Mouse (Mus musculus) WW6 (cell line): ENCODE measurements around the gene Olfr1162.
"Not testable (repeated sequence)": the region's sequence is repeated elsewhere in the genome, so short reads cannot be mapped to it uniquely, and the experiment has no call there.

Experiments
- DNase-seq: peaks from one replicate; pipeline ENCODE4 v3.0.0-alpha.2; 2013; ENCODE audit warnings: low read depth, low spot score

Olfr1162 gene

DNA sequence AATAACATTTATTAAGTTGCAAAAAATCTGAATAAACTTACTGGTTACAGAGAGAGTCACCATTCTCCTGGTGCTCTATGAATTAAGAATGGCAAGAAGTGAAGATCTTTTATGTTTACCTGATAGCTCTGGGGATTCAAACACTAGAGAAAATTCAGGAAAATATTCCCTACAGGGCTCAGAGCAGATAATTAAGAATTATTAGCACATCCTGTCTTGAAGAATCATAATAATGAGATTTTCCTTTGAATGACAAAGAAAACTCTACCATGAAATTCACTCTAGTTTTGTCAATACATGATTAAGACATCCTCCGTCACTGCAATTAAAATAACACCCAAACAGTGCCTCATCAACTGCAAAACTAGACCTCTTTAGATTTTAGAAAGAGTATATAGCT lies at the start of gene Olfr1162:
TSS of gene Olfr1162 (minus strand) at position 101 of the 400 bp plus-strand sequence.
- DNase-seq = no peak

DNA sequence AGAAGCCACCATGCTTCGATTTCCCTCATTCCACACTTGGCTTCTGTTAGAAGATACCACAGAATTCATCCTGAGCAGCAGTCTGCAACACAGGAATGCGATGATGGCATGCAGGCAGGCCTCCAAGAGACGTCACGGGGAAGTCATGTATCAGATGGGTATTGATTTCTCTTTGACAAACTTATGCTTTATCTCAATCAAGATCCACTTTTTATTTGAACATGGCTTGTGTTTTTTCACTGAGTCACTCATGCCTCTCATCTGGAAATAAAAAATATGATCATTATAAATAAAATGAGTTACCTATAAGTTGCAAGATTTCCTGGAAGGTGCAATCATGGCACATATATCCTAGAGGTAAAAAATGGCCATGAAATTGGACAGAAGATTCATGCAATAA lies 42.9 kb upstream of the Olfr1162 start, which contains the start of gene Olfr1164:
TSS of gene Olfr1164 (minus strand) at position 101 of the 400 bp plus-strand sequence.
- DNase-seq = no peak

DNA sequence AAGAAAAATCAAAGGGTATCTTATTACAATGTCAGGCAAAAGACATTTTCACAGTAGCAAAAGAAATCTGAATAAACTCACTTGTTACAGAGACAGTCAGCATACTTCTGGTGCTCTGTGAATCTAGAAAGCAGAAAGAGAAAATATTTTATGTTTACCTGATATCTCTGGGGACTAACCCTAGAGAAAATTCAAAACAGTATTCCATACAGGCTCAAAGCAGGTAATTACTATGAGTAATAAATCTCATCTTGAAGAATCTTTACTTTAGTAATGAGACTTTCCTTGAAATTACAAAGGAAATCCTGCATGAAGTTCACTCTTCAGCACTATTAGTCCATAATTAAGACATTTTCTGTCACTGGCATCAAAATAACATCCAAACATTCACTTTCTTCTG lies 20.8 kb upstream of the Olfr1162 start, which contains the start of gene Olfr1163:
TSS of gene Olfr1163 (minus strand) at position 101 of the 400 bp plus-strand sequence.
- no peak for DNase-seq

DNA sequence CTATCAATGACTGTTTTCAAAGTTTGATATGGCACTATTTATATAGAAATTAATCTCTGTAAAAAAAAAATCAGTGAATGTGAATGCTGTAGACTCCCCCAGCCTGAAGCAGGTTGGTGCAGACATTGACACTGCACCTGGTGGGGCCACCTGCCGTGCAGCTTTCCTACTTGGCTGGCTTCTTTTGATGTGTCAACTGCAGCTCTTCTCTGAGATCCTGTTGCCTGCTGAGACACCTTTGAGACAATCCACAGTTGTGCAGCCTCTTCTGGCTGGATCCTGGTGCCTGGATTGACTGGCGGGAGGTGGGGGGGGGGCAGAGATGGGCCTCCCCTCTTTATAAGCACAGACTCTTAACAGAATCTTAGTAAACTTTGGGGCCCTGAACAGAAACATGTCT lies 12.7 kb upstream of the Olfr1162 start:
- no peak for DNase-seq

DNA sequence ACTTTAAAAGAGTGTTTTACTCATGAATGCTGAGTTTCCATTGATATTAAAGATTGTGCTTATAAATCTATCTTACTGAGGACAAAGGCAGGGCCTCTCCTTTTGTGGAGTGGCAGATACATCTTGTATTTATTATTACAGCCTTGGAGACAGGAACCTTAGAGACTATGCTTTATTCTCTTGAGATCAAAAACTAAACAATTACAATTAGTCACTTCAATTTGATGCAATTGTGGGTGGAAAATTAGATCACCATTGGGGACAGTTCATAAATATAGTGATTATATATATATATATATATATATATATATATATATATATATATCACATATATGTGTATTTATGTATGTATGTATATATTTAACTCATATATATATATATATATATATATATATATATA lies 13.3 kb downstream of the Olfr1162 start, which contains the start of gene Olfr73:
TSS of gene Olfr73 (minus strand) at position 101 of the 400 bp plus-strand sequence.
- DNase-seq = no peak

DNA sequence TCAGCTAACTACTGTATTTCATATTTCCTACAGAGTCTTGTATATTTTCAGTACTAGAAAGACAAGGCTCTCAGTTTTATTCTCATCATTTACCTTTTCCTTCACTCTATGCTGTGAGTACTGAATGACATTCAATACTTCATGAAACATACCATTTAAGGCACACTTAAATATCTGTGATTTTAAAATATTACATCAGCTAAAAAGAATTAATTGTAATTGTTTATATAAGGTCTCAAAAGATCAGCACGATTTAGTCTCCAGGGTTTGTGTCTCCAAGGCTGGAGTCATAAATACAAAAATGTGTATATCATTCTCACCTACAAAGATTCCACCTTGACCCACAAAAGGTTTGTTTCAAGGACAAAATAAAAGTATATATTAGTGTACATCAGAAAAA lies 28.5 kb downstream of the Olfr1162 start, which contains the start of gene Olfr1161:
TSS of gene Olfr1161 (plus strand) at position 301 of the 400 bp plus-strand sequence.
- DNase-seq = not testable (repeated sequence)

DNA sequence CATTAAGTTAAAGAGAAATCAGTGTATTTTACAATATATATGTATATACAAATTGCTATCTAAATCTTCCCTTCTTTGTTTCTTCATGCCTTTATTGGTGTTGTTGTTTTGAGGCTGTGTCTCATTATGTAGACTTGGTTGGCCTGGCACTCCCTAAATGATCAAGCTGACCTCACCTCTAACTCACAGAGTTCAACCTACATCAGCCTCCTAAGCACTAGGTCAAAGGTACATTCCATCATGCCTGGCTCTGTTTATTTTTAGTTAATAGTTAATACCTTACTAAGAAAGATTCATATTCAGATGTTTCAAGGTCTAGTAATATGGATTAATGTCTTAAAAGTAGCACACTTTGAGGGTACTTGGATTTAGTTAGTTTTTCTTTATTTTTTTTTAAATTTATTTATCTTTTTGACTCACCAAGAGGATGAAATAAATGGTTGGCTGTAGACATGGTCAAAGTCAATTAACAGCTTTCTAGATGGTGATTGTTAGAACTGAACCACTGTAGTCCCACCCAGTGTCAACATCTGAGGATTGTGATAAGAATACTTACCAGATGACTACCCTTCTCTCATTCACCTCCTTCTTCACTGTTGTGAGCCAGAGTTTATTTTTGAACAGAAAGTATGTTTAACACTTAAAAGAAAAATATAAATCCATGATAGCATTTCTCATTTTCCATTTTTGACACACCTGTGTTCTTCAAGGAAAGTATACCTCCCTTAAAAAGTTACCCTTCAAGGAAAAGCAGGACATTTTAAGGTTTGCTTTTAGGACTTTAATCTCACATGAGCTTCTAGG lies 43.2 kb downstream of the Olfr1162 start, which contains the start of gene Olfr1160:
TSS of gene Olfr1160 (minus strand) at position 754 of the 804 bp plus-strand sequence.
- no peak for DNase-seq
